Mouse (Mus musculus) thymus, postnatal 0 days (tissue): Measurements from ENCODE around the gene Slc25a11. TPM values are rescaled to one million over a fixed set of nuclear protein-coding genes. Genes with fewer than 3 reads are reported as not detected.

ENCODE experiments used
- DNase-seq: peaks from one replicate; pipeline ENCODE4 v3.0.0-alpha.2; 2015; ENCODE audit warnings: low spot score
- polyA plus RNA-seq: library from polyadenylated mRNA; unstranded; fragments of >200 nt; fragmentation: Nextera tagmentation; extraction: Ambion mirVana; gene quantifications from 2 replicates; pipeline ENCODE4 v1.2.1, GENCODE M21; 2015

The Slc25a11 gene
- polyA plus RNA-seq, 1 experiment from 2014 or later = 139 TPM

- no peak for DNase-seq
These were observed 4.1 kb upstream of the Slc25a11 start for GRCm38 (mm10) chr11:70651391-70651790.

GRCm38 (mm10) chr11:70650322-70651175, 3.3 kb upstream of the Slc25a11 start:
- peak; percentile 68 for DNase-seq

GRCm38 (mm10) chr11:70649185-70649734, 2.0 kb upstream of the Slc25a11 start:
- DNase-seq = no peak

GRCm38 (mm10) chr11:70648512-70648911, 1.2 kb upstream of the Slc25a11 start:
- no peak for DNase-seq

- no peak for DNase-seq
These were observed 589 bp upstream of the Slc25a11 start for GRCm38 (mm10) chr11:70647716-70648420.

- no peak for DNase-seq
These were observed 1.1 kb downstream of the Slc25a11 start for GRCm38 (mm10) chr11:70646259-70646555.

- no peak for DNase-seq
These were observed 1.6 kb downstream of the Slc25a11 start for GRCm38 (mm10) chr11:70645461-70646258.

GRCm38 (mm10) chr11:70644564-70645103, 2.6 kb downstream of the Slc25a11 start:
- DNase-seq = no peak

- DNase-seq = no peak
These were observed 4.2 kb downstream of the Slc25a11 start for GRCm38 (mm10) chr11:70643051-70643450.

- DNase-seq = no peak
These were observed 6.0 kb downstream of the Slc25a11 start for GRCm38 (mm10) chr11:70641241-70641640.

- DNase-seq = no peak
These were observed 7.3 kb downstream of the Slc25a11 start for GRCm38 (mm10) chr11:70639976-70640375.

GRCm38 (mm10) chr11:70638714-70639278, 8.5 kb downstream of the Slc25a11 start, which contains the start of gene Gp1ba:
Gene Gp1ba, plus strand, starts transcription at chr11:70639122.
- DNase-seq = no peak

- no peak for DNase-seq
These were observed 9.0 kb downstream of the Slc25a11 start for GRCm38 (mm10) chr11:70638293-70638692.

- no peak for DNase-seq
These were observed 9.5 kb downstream of the Slc25a11 start for GRCm38 (mm10) chr11:70637764-70638163.

- no peak for DNase-seq
These were observed 11.7 kb downstream of the Slc25a11 start for GRCm38 (mm10) chr11:70635601-70636000.

- no peak for DNase-seq
These were observed 17.1 kb downstream of the Slc25a11 start for GRCm38 (mm10) chr11:70630129-70630528.

- DNase-seq = peak; percentile 59
These were observed 17.7 kb downstream of the Slc25a11 start for GRCm38 (mm10) chr11:70629557-70629956.

GRCm38 (mm10) chr11:70628431-70628830, 18.8 kb downstream of the Slc25a11 start:
- DNase-seq = no peak

- DNase-seq = no peak
These were observed 20.4 kb downstream of the Slc25a11 start for GRCm38 (mm10) chr11:70626877-70627276.

- DNase-seq = peak; percentile 68
These were observed 21.8 kb downstream of the Slc25a11 start for GRCm38 (mm10) chr11:70625473-70625872.
